Mouse (Mus musculus) embryo, embryonic 11 days (tissue): ENCODE results near the gene F2.
A peak's percentile ranks its signal among the peaks of the same experiment; 100 is the strongest.

ENCODE experiments used
- DNase-seq: peaks from one replicate; pipeline ENCODE4 v3.0.0-alpha.2; 2015

F2 gene

GRCm38 (mm10) chr2:91636229-91636628, at the start of gene F2:
Gene F2 (minus strand): TSS chr2:91636414.
- DNase-seq: no peak

GRCm38 (mm10) chr2:91683919-91684318, 47.7 kb upstream of the F2 start:
- no peak for DNase-seq

GRCm38 (mm10) chr2:91682850-91683249, 46.6 kb upstream of the F2 start:
- DNase-seq: peak; percentile 61

- DNase-seq: no peak
Measured at GRCm38 (mm10) chr2:91676961-91677360, 40.7 kb upstream of the F2 start.

GRCm38 (mm10) chr2:91676420-91676819, 40.2 kb upstream of the F2 start:
- DNase-seq: no peak

- no peak for DNase-seq
Measured at GRCm38 (mm10) chr2:91674895-91675294, 38.7 kb upstream of the F2 start.

- no peak for DNase-seq
Measured at GRCm38 (mm10) chr2:91673587-91673986, 37.4 kb upstream of the F2 start.

GRCm38 (mm10) chr2:91670038-91670437, 33.8 kb upstream of the F2 start:
- no peak for DNase-seq

GRCm38 (mm10) chr2:91669326-91669725, 33.1 kb upstream of the F2 start:
- DNase-seq: no peak

GRCm38 (mm10) chr2:91667747-91668146, 31.5 kb upstream of the F2 start:
- DNase-seq: no peak

- no peak for DNase-seq
Measured at GRCm38 (mm10) chr2:91666386-91666910, 30.2 kb upstream of the F2 start.

- DNase-seq: no peak
Measured at GRCm38 (mm10) chr2:91664780-91665179, 28.6 kb upstream of the F2 start.

- no peak for DNase-seq
Measured at GRCm38 (mm10) chr2:91660981-91661380, 24.8 kb upstream of the F2 start.

GRCm38 (mm10) chr2:91659657-91660056, 23.4 kb upstream of the F2 start:
- DNase-seq: no peak

- DNase-seq: no peak
Measured at GRCm38 (mm10) chr2:91656774-91657173, 20.6 kb upstream of the F2 start.

GRCm38 (mm10) chr2:91655827-91656226, 19.6 kb upstream of the F2 start:
- no peak for DNase-seq

- no peak for DNase-seq
Measured at GRCm38 (mm10) chr2:91655388-91655787, 19.2 kb upstream of the F2 start.

- DNase-seq: peak; percentile 19
Measured at GRCm38 (mm10) chr2:91652863-91653262, 16.6 kb upstream of the F2 start.

GRCm38 (mm10) chr2:91651458-91652258, 15.4 kb upstream of the F2 start:
- DNase-seq: no peak

- no peak for DNase-seq
Measured at GRCm38 (mm10) chr2:91650360-91650995, 14.3 kb upstream of the F2 start.

GRCm38 (mm10) chr2:91649553-91650359, 13.5 kb upstream of the F2 start, which contains the start of the genes Zfp408 and Arhgap1:
Gene Zfp408 (minus strand): TSS chr2:91649791.
Gene Arhgap1 (plus strand): TSS chr2:91649860.
- DNase-seq: peak; percentile 99

GRCm38 (mm10) chr2:91649152-91649551, 12.9 kb upstream of the F2 start:
- no peak for DNase-seq

GRCm38 (mm10) chr2:91646733-91647132, 10.5 kb upstream of the F2 start:
- DNase-seq: peak; percentile 72
